Mouse (Mus musculus) urinary bladder, postnatal 4 days (tissue): ENCODE results near the gene Xrcc6.

ENCODE experiments used
- DNase-seq, 2 experiments: peaks; one replicate each; pipeline ENCODE4 v3.0.0; 2021 to 2022; ENCODE audit warnings: low spot score in 2 of 2

Xrcc6 gene

DNA sequence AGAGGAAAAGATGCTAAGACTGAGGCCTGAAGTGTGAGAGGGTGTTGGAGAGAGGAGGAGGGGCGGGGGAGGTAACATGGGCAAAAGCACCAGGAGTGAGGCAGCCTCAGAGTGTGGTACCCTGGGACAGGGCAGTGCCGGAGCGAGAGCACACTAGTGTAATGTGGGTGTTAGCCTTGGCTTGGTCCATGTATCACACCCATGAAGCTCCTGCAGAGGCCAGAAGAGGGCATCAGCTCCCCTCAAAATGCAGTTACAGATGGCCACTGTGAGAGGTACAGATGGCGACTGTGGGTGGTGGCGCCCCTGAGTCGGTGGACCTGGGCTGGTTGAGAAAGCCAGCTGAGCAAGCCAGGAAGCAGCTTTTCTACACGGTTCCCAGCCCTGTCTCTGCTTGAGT is 93.5 kb downstream of the Xrcc6 start:
- DNase-seq, result no peak

DNA sequence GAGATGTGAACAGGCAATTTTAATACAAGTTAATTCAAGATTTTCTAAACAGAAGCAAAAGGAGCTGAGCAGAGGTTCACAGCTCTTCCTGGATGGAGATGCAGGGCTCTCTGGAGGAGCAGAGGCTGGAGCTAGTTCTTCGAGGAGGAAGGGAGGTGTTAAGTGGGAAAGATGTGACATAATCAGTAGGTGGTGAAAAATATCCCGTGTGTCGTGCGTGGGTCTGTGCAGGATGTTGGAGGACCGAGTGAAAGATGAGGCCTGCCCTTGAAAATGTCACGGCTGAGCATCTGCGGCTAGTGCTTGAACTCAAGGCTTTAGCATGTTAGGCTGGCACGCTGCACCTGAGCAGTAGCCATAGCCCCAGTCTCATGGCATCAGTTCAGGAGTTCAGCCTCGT is 98.0 kb downstream of the Xrcc6 start:
- DNase-seq, result no peak

DNA sequence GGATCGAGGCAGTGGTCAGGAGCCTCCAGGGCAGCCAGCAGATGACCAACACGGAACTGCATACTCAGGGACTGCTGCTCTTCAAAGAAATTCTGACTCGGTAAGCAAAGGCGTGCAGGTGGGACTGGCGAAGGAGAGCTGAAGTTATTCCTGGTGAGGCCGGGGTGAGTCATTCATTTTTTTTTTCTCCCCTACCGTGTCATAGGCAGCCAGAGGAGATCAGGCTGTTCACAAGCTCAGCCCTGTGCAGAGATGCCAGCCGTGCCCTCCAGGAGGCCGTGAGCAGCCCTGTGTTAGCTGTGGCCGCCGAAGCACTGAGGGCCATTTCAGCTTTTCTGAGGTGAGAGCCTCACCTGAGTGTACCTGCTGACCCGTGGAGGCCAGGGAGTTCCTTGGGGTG is 98.5 kb downstream of the Xrcc6 start:
- DNase-seq, result no peak

DNA sequence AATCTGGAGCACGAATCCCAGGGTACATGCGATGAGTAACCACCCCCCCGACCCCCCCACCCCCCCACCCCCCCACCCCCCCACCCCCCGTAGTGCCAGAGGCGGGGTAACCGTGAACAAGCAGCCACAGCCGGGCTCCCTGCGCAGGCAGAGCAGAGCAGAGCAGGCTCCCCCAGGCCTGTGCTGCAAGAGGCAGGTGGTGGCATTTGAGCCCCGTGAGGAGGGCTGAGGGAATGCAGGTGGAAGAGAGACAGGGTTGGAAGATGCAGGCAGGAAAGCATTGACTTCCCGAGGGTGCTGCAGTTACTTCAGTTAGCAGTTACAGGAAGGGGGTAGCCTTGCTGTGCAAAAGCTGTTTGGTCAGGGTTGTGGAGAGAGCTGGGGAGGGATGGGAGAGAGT is 99.6 kb downstream of the Xrcc6 start:
- DNase-seq, result no peak
